Mouse (Mus musculus): Measurements from ENCODE around the gene Cpt2.
A peak's percentile ranks its signal among the peaks of the same experiment; 100 is the strongest.

The Cpt2 gene

GRCm38 (mm10) chr4:107921152-107921695 is 2.2 kb downstream of the Cpt2 start:
- no peak for DNase-seq (ENCODE audit: low spot score in 2 of 2)

GRCm38 (mm10) chr4:107920336-107920735 is 3.1 kb downstream of the Cpt2 start:
- DNase-seq (ENCODE audit: low spot score in 2 of 2): no peak

GRCm38 (mm10) chr4:107910020-107910419 is 13.4 kb downstream of the Cpt2 start:
- DNase-seq (ENCODE audit: low spot score in 2 of 2): no peak

- DNase-seq (ENCODE audit: low spot score in 2 of 2): no peak
These were observed 16.8 kb downstream of the Cpt2 start for GRCm38 (mm10) chr4:107906561-107906960.

GRCm38 (mm10) chr4:107904252-107904651 is 19.2 kb downstream of the Cpt2 start:
- no peak for DNase-seq (ENCODE audit: low spot score in 2 of 2)

- no peak for DNase-seq (ENCODE audit: low spot score in 2 of 2)
These were observed 23.2 kb downstream of the Cpt2 start for GRCm38 (mm10) chr4:107900206-107900605.

- DNase-seq (ENCODE audit: low spot score in 2 of 2): no peak
These were observed 24.0 kb downstream of the Cpt2 start for GRCm38 (mm10) chr4:107899211-107899927.

- peak in 1 of 2 experiments; percentile 17 for DNase-seq (ENCODE audit: low spot score in 2 of 2)
These were observed 30.7 kb downstream of the Cpt2 start for GRCm38 (mm10) chr4:107892663-107893062.

GRCm38 (mm10) chr4:107889731-107890432 is 33.5 kb downstream of the Cpt2 start, which contains the start of gene 0610037L13Rik:
Gene 0610037L13Rik (plus strand): TSS chr4:107889813.
- peak; percentile 88 to 91 for DNase-seq (ENCODE audit: low spot score in 2 of 2)

GRCm38 (mm10) chr4:107889385-107889730 is 34.1 kb downstream of the Cpt2 start:
- no peak for DNase-seq (ENCODE audit: low spot score in 2 of 2)

- no peak for DNase-seq (ENCODE audit: low spot score in 2 of 2)
These were observed 37.0 kb downstream of the Cpt2 start for GRCm38 (mm10) chr4:107886371-107886770.

GRCm38 (mm10) chr4:107881631-107882030 is 41.8 kb downstream of the Cpt2 start:
- DNase-seq (ENCODE audit: low spot score in 2 of 2): no peak

GRCm38 (mm10) chr4:107879254-107880050 is 44.0 kb downstream of the Cpt2 start, which contains the start of gene Magoh:
Gene Magoh (plus strand): TSS chr4:107879755.
- peak; percentile 94 to 96 for DNase-seq (ENCODE audit: low spot score in 2 of 2)

- no peak for DNase-seq (ENCODE audit: low spot score in 2 of 2)
These were observed 58.5 kb downstream of the Cpt2 start for GRCm38 (mm10) chr4:107864866-107865265.

GRCm38 (mm10) chr4:107858995-107859394 is 64.4 kb downstream of the Cpt2 start:
- DNase-seq (ENCODE audit: low spot score in 2 of 2): no peak

GRCm38 (mm10) chr4:107856958-107857686 is 66.3 kb downstream of the Cpt2 start:
- no peak for DNase-seq (ENCODE audit: low spot score in 2 of 2)
